Mouse (Mus musculus): ENCODE measurements around the gene Ctnnd1. TPM values are rescaled to one million over a fixed set of nuclear protein-coding genes. Genes with fewer than 3 reads are reported as not detected.

Gene Ctnnd1
- polyA plus RNA-seq, 1 experiment, result 79.9 TPM

- no peaks in the 10 kb centered on the region for H3K79me3 ChIP-seq (ENCODE audit: low read depth)
Measured at GRCm38 (mm10) chr2:84551390-84552100, 99.0 kb downstream of the Ctnnd1 start.

More at GRCm38 (mm10) chr2:84551390-84552100, 99.0 kb downstream of the Ctnnd1 start:
- no peaks in the 10 kb centered on the region for H3K27me3 ChIP-seq (ENCODE audit: control insufficient read depth, insufficient read depth, insufficient read length)
- H3K79me2 ChIP-seq (ENCODE audit: control insufficient read depth, insufficient read depth), result no peaks in the 10 kb centered on the region
- TF ChIP-seq MYOG (IDR thresholded peaks at IDR 0.05; ENCODE audit: control insufficient read depth, extremely low read depth, insufficient read length) (no peak), CTCF (IDR thresholded peaks at IDR 0.05; ENCODE audit: control insufficient read depth, insufficient read depth, insufficient read length) (no peak), USF1 (IDR thresholded peaks at IDR 0.05; ENCODE audit: low read depth) (no peak), CEBPB (IDR thresholded peaks at IDR 0.05; ENCODE audit: low read depth) (no peak), FOSL1 (IDR thresholded peaks at IDR 0.05; ENCODE audit: insufficient read depth, low read length, poor library complexity, severe bottlenecking) (no peak), MYOD1 (IDR thresholded peaks at IDR 0.05; ENCODE audit: control insufficient read depth, insufficient read length, low read depth) (no peak), MAX (IDR thresholded peaks at IDR 0.05) (no peak)
- H3K4me3 ChIP-seq (ENCODE audit: insufficient read depth, poor library complexity, severe bottlenecking), result no peak overlapping the region
- no peaks in the 10 kb centered on the region for H3K36me3 ChIP-seq (ENCODE audit: control insufficient read depth, insufficient read depth)
- H3ac ChIP-seq (ENCODE audit: control insufficient read depth, insufficient read length, low read depth), result no peak overlapping the region

Other genes with a start within 250 kb of the Ctnnd1 start
- gene Calcrl, start 225.4 kb downstream of the Ctnnd1 start, polyA plus RNA-seq (2012; fragmentation: generic; extraction: Trizol), result 3.8 TPM
- 7.6 TPM for gene Tfpi, start 174.0 kb downstream of the Ctnnd1 start, polyA plus RNA-seq (2012; fragmentation: generic; extraction: Trizol)
- 0.08 TPM for gene Btbd18, start 8.3 kb upstream of the Ctnnd1 start, polyA plus RNA-seq (2012; fragmentation: generic; extraction: Trizol)
- 355 TPM for gene Selenoh, start 20.0 kb upstream of the Ctnnd1 start, polyA plus RNA-seq (2012; fragmentation: generic; extraction: Trizol)
- not detected for gene Gm28635, start 27.3 kb upstream of the Ctnnd1 start, polyA plus RNA-seq (2012; fragmentation: generic; extraction: Trizol)
- 20.4 TPM for gene Med19, start 27.6 kb upstream of the Ctnnd1 start, polyA plus RNA-seq (2012; fragmentation: generic; extraction: Trizol)
- 90.0 TPM for gene Tmx2, start 28.4 kb upstream of the Ctnnd1 start, polyA plus RNA-seq (2012; fragmentation: generic; extraction: Trizol)
- gene Zdhhc5, start 64.4 kb upstream of the Ctnnd1 start, polyA plus RNA-seq (2012; fragmentation: generic; extraction: Trizol), result 35.4 TPM
- 13.9 TPM for gene Clp1, start 76.6 kb upstream of the Ctnnd1 start, polyA plus RNA-seq (2012; fragmentation: generic; extraction: Trizol)
- 0.35 TPM for gene Ypel4, start 83.3 kb upstream of the Ctnnd1 start, polyA plus RNA-seq (2012; fragmentation: generic; extraction: Trizol)
- 4.4 TPM for gene Gm19426, start 92.9 kb upstream of the Ctnnd1 start, polyA plus RNA-seq (2012; fragmentation: generic; extraction: Trizol)
- 0.15 TPM for gene Serping1, start 124.7 kb upstream of the Ctnnd1 start, polyA plus RNA-seq (2012; fragmentation: generic; extraction: Trizol)
- 16.2 TPM for gene Ube2l6, start 148.1 kb upstream of the Ctnnd1 start, polyA plus RNA-seq (2012; fragmentation: generic; extraction: Trizol)
- 0.06 TPM for gene Smtnl1, start 171.9 kb upstream of the Ctnnd1 start, polyA plus RNA-seq (2012; fragmentation: generic; extraction: Trizol)
- 108 TPM for gene Timm10, start 176.2 kb upstream of the Ctnnd1 start, polyA plus RNA-seq (2012; fragmentation: generic; extraction: Trizol)
- gene Slc43a1, start 188.1 kb upstream of the Ctnnd1 start, polyA plus RNA-seq (2012; fragmentation: generic; extraction: Trizol), result 6.6 TPM
- 0.18 TPM for gene Rtn4rl2, start 235.9 kb upstream of the Ctnnd1 start, polyA plus RNA-seq (2012; fragmentation: generic; extraction: Trizol)

All from C2C12 (cell line).